Mouse (Mus musculus): ENCODE measurements around the gene Nfia.

DNA sequence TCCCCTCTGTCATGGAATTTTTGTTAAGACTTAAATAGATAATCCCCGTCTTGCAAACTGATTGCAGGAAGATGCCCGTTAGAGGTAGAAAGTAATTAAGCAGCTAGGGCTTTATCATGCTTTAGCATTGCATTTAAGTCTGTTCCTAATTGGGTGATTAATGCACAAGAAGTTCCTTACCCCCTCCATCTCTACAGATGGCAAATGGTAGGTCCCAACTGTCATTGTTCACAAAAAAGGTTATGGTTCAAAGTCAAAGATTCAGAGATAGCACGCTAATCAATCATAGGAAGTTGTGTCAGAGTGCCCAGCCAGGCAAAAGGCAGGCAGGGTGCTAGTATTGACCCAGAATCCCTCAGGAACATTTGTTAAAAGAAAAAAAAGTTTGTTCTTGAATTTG lies 31.3 kb downstream of the Nfia start:
- TF ChIP-seq GATA1 (IDR thresholded peaks at IDR 0.05; ENCODE audit: borderline replicate concordance, low read length) (no peak), FLI1 (IDR thresholded peaks at IDR 0.05; ENCODE audit: low read length) (no peak)
